Mouse (Mus musculus): ENCODE measurements around the gene Vash1.

Vash1 gene

DNA sequence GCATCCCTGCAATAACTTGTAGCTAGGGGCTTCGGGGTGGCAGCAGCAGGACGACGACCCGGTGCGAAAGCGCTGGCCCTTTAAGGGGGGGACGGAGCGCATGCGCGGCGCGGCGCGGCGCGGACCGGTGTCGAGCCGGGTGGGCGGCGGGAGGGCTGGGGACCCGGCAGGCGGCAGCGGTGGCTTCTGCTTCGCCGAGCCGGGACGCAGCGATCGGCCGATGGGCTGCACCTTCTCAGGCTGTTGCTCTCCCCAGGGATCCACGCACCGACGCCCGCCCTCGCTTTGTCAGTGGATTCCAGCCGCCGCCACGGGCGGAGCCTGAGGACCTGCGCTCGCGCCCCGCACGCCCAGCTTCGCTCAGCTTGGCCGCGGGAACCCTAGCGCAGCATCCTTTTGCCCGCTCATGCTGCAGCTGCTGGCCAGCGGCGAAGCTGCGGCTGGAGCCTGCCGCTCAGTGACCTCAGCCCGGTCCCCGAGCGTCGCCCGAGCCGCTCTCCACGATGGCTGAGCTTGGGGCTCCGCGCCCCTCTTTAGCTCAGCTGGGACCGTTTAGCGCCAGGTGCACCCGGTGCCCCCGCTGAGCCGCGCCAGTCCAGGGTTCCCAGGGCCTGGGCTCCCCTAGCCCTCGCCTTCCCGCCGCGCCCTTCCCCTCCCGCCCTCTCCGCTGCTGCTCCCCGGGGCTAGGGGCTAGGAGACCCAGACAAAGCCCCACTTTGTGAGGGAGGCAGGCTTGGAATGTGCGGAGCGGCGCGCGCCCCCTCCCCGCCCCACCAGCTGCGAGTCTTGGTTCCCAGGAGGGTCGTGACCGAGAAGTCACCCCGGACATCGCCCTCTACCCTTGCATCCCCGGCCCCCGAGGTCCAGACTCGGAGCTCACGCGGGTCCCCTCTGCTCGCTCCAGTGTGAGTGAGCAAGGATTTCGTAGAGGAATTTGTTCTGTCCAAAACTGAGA is at the start of gene Vash1:
Gene Vash1, plus strand, starts transcription at position 110 of the 955 bp plus-strand sequence.
- DNase-seq = peak; percentile 90

DNA sequence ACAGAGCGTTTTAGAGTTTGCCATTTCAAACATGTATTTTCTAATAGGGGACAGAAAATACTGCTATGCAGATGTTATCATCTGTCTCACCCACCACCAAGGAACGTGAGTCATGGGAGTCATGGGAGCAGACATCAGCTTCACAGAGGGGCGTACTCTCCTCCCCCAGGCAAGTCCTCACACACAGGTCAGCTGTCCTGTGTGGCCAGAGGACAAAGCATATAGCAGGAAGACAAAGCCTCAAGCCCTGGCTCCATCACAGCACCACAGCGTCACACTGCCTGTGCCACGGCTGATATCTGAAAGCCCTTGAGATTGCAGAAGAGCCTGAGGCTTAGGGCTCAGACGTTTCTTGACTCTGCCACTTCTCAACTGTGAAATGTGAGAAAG is 49.7 kb upstream of the Vash1 start:
- DNase-seq = no peak

DNA sequence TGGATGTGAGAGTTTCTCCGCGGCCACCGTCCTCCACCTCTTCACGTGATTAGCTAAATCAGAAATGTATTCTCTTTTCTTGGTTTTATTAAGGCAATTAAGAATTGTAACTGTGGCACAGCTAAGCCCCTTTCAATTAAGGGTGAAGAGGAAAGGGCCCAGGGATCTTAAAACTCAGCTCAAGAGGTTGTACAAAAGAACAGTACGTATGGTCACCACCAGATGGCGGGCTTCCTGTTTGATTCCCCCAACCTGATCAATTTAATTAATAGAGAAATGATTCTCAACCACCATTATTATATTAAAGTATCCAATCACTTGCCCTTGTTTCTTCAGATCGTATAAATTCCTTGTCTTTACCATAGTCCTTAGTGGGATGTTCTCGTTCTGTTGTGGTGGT is 36.7 kb upstream of the Vash1 start:
- peak; percentile 67 for DNase-seq

DNA sequence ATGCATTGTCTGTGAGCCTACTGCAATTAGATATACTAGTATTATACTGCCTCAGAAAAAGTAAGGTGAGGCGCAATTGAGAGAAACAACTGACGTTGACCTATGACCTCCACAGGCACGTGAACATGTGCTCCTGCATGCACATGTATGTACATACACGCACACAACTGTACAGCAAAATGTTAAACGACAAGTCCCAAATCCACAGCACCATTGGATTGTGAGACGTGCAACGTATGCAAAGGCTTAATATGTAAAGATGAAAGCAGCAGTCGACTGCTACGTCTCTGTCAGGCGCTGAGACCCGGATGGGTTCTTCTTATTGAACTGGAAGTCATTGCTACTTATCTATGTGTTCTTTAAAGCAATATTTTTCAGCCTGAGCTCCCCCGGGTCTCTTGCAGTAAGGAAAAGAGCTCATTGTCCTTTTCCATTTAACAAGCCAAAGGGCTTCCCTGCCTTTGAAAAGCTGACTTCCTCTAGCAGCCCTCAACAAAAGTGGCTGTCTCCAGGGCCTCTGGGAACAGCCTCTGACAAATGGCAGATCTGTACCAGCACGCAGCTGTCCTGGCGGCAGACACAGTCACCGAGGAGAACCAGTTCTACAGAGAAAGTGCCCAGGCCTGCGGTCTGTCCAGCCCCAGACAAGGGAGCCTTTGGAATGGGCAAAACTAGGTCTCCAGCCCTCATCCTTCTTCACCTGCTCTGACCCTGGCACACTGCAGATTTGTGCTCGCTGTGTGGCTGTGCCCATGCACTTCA is 33.8 kb upstream of the Vash1 start:
- DNase-seq = no peak

GRCm38 (mm10) chr12:86645494-86645893 is 33.0 kb upstream of the Vash1 start:
- no peak for DNase-seq

- peak; percentile 71 for DNase-seq
These were observed 31.7 kb upstream of the Vash1 start for GRCm38 (mm10) chr12:86646831-86647230.

DNA sequence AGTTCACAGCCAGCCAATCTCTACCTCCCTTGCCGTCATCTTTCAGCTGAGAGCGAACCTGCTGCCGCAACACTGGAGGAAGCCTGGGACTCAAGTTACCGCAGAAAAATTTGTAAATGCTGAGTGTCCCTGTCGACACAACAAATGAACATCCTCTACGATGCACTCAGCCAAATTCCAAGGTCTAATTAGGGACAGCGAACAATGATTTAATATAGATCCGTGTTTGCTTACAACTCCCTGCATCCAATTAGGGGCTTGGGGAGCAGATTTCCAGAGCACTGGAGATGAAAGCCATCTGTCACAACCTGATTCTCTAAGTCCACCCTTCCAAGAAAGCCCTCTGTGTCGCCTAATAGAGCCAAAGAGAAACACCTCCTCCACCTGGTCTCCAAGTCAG is 31.2 kb upstream of the Vash1 start:
- DNase-seq = peak; percentile 90

DNA sequence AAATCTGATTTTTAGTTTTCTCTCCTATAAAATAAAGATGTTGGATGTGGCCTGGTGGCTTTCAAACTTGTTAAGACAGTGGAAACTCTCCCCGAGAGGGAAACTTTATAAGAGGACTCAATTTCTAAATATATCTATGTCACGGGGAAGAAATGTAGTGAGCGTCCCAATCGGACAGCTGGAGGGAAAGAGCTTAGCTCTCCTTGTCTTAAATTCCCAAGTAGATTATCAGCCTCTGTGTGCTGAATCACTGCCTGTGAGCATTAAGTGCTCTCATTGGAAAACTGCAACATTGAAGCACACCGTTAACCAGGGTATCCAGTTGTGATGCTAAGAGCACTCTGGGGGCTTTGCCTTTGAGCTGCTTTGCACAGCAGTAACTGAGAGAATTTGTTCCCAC is 30.8 kb upstream of the Vash1 start:
- DNase-seq = peak; percentile 62

- DNase-seq = no peak
These were observed 30.0 kb upstream of the Vash1 start for GRCm38 (mm10) chr12:86648489-86648888.

DNA sequence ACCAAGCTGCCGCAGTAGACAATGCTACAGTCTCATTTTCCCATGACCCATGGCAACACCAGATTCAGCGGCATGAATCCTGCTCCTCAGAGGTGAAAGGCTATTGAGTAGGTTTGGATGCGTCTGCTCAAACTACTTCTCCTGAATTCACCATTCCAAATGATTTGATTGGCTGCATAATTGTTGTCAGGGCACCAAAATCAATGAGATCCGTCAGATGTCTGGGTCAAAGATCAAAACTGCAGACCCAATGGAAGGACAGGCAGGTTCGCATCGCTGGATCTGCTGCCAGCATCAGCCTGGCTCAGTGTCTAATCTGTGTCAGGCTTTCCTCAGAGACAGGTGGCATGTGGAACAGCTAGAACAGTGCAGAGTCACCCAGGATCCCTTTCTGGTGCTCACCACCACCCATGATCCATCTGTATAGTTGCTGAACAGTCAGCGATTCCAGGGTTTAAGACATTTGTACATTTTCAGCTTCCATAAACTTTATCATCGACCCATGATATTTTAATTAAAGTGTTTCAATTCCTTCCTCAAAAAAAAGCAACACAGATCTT is 27.1 kb upstream of the Vash1 start:
- DNase-seq = no peak

- DNase-seq = peak; percentile 92
These were observed 25.9 kb upstream of the Vash1 start for GRCm38 (mm10) chr12:86652570-86653041.

DNA sequence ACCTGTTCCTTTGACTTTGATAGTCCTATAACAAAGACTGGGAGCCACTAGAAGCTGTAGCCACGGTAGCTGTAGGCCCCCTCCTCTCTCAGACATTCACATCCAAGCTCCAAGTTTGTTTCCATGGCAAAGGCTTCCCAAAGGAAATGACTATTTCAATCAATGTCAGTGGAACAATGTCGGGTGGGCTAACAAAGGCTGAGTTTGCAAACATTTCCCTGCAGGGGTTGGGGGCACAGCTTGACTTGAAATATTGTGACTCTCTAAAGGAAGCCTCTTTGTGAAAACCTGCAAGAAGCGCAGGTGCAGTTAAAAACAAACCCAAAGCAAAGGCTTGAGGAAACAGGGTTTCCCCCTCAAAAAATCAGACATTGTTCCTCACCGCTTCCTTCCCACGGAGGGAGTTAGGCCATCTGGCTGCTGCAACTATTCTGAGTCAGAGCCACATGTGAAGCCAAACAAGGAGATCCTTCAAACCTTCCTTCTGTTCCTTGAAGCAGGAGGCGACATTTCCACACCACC is 19.0 kb upstream of the Vash1 start:
- DNase-seq = peak; percentile 87

GRCm38 (mm10) chr12:86660466-86660865 is 18.0 kb upstream of the Vash1 start:
- no peak for DNase-seq

- no peak for DNase-seq
These were observed 12.8 kb upstream of the Vash1 start for GRCm38 (mm10) chr12:86665656-86666055.

- DNase-seq = no peak
These were observed 10.1 kb upstream of the Vash1 start for GRCm38 (mm10) chr12:86668404-86668803.

GRCm38 (mm10) chr12:86672105-86672504 is 6.4 kb upstream of the Vash1 start:
- DNase-seq = no peak

DNA sequence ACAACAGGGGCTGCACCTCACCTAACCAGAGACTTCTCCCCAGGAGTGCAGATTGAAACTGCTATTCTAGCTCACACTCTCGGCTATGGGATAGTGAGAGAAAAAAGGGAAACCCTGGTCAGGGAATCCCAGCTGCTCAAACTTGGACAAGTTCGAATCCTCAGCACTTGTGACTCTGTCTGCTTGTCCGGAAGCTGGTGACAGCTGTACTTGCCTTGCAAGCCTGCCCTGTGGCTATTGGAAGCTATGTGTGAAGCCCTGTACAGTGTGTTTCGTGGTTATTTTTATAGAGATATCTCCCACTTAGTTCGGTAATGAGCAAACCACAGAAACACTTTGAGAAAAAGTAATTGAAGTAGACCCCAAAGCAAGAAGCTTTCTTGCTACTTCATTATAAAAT is 6.0 kb upstream of the Vash1 start:
- no peak for DNase-seq

GRCm38 (mm10) chr12:86679546-86679930 is 1.0 kb downstream of the Vash1 start:
- no peak for DNase-seq

DNA sequence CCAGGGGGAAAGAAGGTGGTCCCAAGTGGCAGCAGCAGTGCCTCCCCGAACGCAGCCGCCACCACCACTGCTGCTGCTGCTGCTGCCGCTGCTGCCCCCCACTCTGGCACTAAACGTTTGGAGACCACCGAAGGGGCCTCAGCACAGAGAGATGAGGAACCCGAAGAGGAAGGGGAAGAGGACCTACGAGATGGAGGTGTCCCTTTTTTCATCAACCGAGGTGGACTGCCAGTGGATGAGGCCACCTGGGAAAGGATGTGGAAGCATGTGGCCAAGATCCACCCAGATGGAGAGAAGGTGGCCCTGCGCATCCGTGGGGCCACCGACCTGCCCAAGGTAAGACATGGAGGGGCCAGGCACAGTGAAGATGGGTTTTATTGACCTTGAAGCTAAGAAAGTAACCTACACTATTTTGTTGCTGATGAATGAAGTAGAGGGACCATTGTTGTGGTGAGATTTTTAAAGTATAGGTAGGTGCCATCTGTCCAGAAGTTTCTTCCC is 1.5 kb downstream of the Vash1 start:
- no peak for DNase-seq

DNA sequence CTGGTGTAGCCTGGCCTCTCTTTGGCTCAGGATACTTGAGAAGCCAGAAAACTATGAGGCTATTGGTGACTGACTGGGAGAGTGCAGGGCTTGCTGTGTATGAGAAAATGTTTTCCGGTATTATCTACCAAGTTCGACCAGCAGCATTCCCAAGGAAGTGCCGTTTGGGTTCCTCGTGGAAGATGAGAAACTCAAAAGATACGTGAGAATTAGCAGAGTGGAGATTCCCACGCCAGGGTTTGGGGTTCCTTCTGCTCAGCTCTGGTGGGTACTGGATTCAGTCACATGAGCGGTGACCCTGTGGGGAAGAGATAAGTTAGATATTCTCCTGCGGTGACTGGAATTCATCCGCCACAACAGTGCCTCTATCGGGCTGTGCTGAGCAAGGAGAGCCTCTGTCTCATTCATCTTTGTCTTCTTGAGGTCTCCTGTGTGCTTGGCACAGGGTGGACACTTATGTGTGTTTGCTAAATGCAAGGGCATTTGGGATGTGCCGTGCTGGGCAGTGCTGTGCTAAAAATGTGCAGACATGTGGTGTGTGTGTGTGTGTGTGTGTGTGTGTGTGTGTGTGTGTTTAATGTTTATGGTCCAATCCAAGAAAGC is 2.2 kb downstream of the Vash1 start:
- peak; percentile 64 for DNase-seq

DNA sequence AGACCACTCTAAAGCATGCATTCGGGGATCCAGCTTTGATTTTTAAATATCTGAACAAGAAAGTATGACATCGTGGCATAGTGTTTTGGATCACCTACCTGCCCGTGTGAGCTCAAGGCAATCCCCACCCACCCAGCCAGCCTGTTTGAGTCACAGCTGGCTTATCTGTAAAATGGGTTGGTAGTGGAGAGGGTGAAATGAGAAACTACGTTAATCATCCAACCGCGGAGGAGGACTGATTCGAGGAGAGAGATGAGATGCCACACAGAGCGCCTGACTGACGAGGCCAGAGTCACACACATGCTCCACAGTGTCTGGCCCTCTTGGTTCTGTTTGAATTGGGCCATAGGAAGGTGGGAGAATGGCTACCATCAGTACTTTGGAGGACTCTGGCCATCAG is 3.1 kb downstream of the Vash1 start:
- DNase-seq = no peak

DNA sequence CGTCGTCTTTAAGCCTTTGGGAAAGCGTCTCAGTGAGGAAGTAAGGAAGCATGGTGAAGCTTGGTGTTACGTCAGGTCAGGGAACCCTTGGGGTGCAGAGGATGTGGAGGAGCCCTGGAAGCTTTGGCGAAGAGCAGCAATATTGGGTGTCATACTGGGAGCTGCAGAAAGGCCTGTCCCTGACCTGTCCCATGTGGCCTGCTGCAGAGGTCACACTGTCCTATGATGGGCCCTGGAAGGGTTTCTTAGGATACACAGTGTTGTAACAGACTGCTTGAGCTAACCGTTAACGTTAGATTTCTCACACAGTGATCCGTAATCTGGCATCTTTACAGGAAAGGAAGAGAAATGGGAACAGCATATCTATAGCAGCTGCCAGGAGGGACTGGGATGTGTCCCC is 3.7 kb downstream of the Vash1 start:
- no peak for DNase-seq

DNA sequence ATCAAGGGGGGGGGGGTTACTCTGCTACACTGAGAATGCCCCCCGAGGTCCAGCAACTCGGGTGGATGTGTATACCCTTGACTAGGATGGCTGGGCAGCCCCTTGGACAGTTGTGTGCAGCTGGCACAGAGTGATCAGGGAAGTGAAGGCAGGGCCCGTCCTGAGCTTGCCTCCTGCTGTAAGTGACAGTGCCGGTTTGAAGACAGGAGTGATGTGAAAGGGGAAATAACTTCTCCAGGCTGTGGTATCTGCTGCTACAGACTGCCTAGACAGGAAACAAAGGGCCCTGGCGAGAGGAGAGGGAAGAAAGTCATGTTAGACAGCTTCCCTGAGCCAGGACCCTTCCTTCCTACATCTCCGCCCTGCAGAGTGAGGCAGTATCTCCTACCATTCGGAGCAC is 5.2 kb downstream of the Vash1 start:
- no peak for DNase-seq
